Mouse (Mus musculus) CD8-positive naive resting alpha-beta T cell, adult 2 months (primary cell): ENCODE data around the gene Gpx8.

Source experiments
- DNase-seq, 2 experiments: peaks; one replicate each; pipeline ENCODE4 v3.0.0; 2022; ENCODE audit warnings: low read depth in 2 of 2, low spot score in 2 of 2

The Gpx8 gene

DNA sequence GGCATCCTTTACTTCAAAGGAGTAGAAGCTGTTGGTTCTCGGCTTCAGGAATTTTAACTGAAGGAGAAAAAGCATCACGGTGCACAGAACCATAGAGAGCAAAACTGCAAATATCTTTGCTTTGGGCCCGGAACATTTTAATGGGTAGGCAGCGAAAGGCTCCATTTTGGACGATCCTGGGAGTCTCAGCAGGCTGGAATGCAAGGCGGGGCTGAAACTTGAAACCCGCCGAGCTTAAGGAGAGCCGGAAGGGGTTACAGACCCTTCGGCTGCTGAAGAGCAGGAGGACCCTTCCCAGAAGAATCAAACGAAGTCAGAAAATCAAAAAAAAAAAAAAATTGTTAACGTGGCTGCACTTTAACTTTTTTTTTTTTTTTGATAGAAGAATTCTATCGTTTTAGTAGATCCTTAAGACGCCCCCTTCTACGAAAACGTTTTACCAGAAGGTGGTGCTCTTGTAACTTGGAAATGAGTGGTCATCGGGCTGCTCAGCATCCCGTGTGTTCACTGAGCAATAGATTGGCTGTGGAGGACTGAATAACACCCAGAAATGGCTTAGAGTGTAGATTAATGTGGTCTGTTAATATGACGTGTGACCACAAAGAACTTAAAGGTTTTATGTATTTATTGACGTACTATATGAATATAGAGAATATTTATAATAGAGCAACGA lies at the start of gene Gpx8:
Gpx8 (minus strand) TSS at position 200 of the 673 bp plus-strand sequence.
- peak in 1 of 2 experiments; percentile 36 for DNase-seq

DNA sequence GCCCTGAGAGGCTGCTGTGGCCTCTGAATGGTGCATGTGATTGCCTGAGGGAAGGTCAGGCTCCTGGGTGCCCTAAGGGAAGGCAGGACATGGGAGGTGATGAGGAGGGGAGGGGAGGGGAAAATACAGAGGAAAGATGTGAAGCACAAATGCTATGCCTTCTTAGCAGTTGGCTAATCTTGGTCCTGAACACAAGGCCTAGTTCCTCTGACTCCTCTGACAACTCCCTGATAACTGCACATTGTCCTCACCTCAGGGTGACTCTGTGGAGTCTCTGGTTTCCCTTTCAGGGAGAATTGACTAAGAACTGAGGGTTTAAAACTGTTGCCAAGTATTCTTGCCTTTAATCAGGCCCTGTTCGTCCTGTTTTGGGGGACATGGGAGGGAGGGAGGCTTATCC lies 48.4 kb upstream of the Gpx8 start:
- DNase-seq = no peak

DNA sequence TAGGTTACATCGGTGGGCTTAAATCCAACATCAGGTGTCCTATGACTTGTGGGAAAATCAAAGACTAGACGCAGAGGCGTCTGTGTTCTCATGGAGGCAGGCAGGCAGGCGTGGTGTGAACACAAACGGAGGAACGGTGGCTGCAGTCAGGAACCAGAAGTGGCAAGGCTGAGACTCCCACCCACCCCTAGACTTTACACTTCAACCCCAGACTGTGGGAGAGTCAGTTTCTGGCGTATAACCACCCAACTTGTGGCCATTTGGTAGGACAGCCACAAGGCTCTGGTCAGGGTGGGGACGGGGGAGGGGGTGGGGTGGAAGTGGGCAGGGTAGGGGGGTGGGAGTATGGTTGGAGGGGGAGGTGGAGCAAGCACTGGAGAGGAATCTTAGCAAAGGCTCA lies 44.3 kb upstream of the Gpx8 start:
- DNase-seq = no peak

DNA sequence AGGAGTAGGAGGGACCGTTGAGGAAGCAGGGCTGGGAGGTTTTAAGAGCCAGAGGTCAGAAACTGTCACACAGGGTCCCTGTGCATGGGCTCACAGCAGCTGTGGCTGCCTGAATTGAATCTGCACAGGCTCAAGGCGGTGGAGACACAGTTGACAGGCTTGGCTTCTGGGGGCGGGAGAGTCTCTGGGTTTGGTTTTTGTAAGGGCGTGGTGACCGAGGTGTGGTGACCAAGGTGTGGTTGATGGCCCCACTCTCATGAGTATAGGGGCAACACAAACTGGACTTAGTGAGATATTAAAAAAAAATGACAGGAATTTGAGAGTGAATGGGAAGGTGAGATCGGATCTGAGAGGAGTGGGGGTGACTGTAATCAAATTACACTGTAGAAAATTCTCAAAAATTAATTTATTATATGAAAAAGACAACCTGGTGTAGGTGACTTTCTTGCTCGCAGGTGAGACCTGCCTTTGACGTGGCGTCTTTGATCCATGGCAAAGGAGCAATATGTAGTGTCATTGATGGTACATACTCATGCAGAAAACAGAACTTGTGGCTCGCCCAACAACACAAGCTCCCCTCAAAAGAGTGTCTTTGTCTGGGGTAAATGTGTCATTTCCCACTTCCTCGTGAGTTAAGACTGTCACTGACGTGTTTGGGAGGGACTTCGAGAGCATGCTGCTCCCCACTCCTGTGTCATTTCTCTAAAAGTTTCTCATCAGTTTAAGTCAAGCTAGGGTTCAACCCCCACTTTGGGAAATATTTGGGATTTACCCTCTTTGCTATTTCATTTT lies 41.2 kb upstream of the Gpx8 start:
- peak in 1 of 2 experiments; percentile 23 for DNase-seq

DNA sequence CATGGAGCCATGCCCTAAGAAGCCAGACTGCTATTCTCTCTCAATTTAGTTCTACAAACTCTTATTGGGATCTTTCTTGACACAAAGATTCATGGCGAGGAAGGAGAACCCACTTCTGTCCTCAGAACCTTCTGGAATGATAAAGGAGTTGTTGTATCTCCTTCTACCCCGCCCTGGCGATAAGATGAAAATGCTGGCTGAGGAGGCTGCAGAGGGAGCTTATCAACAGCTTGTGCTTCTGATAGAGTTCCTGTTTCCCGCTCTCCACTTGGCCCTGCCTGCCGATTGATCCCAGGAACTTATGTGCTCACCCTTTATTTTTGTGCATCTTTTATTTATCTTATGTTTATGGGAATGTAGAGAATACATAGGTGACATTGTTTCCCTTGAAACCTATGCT lies 38.5 kb upstream of the Gpx8 start:
- no peak for DNase-seq

DNA sequence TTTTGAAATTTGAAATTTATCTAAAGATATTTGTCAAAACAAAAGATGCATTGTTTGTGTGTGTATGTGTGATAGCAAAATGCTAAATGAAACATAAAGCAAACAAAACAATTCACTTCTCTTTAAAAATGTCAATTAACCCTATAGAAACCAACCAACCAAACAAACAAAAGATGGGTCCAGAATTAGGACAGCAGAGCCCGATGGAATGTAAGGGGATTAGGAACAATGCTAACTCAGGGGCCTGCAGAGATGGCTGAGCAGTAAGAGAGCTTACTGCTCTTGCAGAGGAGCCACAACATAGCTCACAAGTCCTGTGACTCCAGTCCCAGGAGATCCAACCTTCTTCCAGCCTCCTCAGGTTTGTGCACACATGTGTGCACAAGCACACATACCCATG lies 35.9 kb upstream of the Gpx8 start:
- no peak for DNase-seq

DNA sequence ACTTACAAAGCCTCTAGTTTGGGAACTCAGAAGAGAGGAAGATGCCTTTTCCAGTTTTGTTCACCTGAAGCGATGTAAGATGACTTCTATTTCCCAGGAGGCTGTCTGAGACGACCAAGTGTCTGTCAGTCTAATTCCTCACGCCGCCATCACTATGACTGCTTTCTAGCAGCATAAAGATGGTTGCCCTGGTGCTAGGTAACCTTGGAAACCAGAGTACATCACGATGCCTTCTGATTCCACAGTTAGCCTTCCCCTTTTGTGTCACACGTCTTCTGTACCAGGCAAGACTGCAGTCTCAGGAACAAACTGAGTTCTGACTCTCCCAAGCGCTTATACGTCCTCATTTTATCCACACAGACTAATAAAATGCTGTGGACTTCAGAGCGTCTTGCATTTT lies 32.8 kb upstream of the Gpx8 start:
- no peak for DNase-seq

DNA sequence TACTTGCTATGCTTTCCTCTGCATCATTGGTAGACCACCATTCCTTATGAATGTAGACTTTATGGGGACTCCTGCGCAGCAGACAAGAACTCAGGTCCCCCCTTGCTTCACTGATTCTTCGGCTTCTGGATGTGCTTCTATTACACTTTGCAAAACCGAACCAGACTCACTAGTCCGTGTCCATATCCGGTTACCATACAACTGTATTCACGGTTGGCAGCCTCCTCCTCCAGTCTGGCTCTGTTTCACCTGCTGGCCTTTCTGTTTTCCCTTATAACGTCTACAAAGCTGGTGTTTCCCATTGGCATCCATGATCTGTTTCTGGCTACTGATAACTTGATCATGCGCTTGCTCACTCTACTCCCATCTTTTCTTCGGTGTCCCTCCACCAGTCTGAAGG lies 18.3 kb upstream of the Gpx8 start:
- no peak for DNase-seq

DNA sequence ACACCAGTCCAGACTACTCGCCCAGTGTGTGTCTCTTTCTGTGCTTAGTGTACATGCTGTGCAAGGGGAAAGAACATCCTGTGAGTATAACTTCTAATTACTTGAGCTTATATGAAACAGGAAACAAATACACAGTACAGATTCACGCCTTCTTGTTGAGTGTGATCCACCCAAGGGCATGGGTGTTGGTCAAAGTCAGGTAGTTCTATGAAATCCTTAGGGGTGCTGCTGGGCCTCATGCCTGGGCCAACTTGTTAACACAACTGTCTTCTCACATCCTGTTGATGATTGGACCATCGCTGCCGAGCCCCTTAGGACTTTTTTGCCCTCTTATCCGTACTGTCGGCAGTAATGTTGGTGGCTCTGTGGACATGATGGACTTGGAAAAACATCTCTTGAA lies 15.5 kb upstream of the Gpx8 start:
- DNase-seq = no peak

DNA sequence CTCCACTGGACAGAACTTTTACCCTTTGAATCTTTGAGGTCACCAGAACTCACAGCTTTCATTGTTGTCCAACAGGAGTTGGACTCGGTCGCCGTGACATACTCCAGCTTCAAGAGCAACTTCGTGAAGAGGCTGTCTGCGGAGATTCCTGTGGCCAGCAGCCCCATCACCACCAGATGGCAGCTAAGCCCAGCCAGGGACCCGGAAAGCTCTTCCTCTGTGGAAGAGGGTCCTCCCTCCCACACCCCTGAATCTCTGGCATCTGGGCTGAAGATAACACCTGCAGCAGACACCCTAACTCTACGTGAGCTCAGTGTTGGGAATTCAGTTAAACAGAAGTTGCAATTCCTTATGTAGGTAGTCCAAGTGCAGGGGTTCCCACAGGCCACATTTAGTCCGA lies 9.6 kb upstream of the Gpx8 start:
- DNase-seq = no peak

DNA sequence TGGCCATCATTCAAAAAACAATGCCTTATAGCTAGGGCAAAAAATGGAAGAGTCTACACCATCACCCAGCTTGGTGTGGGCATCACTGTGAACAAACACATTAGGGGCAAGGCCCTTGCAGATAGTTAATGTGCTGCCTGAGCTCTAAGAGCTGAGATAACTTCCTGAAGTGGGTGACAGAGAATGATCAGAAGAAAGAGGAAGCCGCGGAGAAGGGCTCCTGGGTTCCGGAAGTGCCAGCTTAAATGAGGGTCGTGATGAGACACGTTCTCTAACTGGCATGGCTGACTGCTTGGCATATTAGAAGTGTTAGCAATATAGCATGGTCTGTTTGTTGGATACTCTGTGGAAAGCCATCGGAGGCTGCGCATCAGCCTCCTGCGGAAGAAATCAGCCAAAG lies 8.0 kb upstream of the Gpx8 start:
- no peak for DNase-seq

DNA sequence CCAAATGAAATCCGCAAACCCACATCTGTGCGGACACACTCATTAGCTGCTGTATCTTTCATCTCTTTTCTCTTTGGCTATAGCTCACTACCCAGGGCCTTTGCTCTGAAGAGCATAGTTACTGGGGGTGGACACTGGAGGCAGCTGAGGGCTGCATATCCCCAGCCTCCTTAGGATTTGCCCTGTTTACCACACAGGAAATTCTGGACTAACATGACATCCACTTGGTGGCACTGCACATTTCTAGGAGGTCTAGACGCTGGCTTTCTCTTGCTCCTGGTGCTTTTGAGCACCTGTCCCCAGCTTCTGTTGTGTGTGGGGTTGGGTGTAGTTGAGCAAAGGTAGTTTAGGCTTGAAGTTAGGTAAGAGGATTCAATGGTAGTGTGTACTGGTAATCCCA lies 1.4 kb upstream of the Gpx8 start:
- DNase-seq = no peak

DNA sequence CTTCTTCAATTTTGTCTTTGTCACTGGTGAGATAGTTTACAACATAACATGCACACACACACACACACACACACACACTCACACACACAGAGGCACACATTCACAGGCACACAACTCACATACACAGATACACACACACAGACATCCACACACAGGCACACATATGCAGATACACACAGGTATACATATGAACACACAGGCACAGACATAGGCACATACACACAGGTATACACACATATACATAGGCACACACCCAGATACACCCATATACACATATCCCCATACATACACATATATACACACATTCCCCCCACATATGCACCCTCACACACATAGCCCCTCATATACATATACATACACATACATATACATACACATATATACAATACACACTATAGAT lies 808 bp upstream of the Gpx8 start:
- no peak for DNase-seq

DNA sequence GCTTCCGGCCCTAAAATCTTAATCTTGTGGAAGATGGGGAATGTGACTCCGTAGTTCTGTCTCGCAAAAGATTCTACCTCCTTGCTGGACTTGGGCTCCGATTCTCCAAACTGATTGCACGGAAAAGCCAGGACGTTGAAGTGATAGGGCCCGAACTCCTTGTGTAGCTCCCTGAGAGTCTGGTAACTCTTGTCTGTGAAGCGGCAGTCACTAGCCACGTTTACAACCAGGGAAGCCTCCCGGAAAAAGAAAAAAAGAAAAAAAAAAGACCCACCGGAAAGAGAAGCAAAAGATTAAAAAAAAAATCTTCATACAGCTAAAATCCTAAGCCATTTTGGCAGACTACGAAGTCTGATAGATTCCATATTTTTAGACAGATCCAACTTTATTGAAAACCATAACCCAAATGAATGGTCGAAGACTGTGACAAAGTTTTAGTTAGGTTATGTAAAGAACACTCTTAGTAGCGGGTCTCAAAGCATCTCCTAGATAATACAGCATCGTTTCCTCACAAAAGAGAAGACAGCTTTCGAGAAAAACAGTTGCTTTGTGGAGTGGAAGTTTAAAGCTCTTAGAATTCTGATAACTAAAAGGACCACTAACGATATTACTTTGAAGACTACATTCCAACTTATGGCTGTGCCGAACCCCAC lies 626 bp downstream of the Gpx8 start:
- DNase-seq = no peak

DNA sequence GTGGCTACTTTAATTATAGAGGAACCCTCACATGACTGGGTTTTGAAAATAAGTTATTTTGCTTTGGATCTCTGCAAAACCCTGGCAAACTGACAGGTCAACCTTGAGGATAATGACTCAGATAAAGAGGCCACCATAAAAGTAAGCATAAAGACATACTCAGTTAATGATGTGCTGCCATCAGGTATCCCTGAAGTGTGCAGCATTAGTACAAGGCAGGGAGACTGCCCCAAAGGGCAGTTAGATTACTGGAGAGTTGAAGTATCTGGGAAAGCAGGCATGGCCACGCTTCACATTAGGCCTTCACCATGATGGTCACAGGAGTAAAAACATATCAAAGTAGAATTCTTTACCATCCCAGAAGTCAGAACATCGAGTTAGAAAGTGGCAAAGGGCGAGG lies 1.3 kb downstream of the Gpx8 start:
- no peak for DNase-seq

DNA sequence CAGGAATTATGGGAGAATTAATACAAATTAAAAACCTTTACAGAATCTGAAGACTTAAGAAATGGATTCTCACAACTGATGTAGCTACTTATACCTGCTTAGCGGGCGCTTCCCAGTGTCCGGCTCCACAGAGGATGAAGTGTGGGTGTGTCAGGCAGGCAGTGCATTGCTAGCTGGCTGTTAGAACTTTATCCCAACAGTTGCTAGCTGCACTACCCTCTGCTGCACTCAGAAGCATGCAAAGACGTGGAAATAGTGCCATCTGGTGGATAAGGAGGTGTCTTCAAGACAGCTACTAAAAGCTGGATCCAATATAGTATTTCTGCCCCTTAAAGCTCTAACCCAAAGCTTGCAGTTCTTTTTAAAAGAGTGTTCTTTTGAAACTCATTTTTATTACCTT lies 10.4 kb downstream of the Gpx8 start:
- DNase-seq = peak; percentile 68 to 78

DNA sequence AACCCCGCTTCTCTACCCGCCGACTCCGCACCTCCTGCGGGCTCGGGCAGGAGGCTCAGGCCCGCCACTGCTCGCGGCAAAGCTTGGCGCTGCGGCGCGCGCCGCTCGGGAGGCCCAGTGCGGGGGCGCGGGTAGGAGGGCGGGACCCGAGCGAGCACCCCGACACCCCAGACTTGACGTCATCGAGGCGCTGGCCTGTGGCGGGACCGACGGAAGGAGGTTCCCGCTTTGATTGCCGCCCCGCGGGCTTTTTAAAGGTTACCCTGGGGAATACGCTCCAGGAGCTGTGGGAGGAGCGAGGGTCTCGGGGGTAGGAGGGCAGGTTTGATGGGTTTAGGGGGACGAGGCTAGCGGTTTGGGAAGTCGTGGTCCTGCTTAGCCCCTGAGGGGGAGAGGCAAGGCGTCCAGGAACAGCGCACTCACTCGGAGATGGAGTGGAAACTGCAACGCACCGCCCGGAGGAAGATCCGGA lies 11.2 kb downstream of the Gpx8 start, which contains the start of gene Cdc20b:
Cdc20b (plus strand) TSS at position 162 of the 472 bp plus-strand sequence.
- peak; percentile 65 to 76 for DNase-seq

DNA sequence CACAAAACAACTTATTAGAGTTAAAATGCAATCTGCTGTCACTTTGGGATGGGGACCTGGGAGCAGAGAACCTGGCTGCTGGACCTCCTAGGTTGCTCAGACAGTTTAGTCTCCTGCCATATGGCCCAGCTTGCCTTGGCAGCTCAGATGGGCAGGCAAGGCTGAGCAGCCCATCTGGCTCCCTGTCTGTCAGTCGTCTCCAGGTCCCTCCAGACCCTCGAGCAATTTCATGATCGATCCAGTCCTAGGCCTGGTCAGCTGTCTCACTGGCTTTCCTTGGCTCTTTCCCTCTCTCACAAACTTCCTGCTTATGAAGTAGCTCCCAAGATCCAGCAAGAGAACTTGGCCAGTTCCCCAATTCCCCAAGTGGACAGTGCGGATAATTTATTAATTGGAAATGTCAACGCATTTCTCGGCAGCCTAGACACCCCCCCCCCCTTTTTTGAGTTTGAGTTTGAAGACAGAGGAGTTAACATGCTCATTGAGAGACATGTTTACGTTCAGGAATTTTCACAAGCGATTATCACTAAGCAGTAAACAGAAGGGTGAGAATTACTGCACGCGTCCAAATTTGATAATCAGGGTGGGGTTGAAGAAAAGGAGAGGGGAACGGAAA lies 11.8 kb downstream of the Gpx8 start:
- DNase-seq = no peak

DNA sequence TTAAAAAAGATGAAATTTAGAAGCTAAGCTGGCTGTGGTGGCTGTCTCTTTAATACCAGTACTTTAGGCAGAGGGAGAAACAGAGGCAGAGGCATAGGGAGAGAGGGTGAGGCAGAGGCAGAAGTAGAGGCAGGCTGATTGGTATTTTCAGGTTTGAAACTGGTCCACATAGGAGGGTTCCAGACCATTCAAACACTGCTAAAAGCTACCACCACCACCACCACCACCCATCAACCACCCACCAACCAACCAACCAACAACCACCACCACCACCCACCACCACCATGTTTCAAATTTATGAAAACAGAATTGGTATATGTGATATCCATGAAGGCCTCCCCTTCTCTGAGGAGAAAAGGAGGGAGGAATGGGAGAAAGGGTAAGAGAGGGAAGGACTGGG lies 13.4 kb downstream of the Gpx8 start:
- no peak for DNase-seq

DNA sequence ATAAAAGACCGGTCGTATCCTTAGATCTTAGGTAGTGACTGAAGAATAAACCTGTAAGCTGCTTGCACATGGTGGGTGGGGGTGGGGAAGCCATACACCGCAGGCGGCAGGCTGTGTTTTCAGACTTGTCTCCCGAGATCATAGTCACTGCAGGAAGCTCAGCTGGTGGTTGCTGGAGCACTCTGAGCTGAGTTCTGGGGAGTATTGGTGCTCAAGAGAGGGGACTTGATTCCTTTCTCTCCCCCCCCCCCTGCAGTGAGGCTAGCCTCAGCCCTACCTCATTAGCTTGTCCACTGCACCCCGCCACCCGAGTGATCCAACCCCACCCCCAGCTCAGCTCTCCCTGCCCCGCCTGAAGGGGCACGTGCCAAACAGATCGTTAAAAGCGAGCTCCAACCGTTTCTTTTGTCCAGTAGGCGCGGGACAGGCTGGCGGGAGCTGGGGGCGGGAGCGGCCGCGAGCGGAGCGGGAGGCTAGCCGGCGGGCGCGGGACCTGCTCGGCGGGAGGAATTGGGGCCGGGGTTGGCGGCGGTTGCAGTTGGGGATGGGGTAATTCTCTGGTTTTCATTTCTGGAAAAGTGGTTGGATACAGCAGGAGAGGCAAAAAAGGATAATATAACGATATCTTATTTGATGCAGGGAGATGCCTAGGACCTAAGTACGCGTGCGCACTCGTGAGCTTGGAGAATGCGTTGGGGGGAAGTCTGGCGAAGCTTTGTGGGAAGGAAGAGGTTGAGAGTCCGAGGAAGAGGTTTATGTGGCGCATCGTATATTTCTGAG lies 14.2 kb downstream of the Gpx8 start:
- no peak for DNase-seq

DNA sequence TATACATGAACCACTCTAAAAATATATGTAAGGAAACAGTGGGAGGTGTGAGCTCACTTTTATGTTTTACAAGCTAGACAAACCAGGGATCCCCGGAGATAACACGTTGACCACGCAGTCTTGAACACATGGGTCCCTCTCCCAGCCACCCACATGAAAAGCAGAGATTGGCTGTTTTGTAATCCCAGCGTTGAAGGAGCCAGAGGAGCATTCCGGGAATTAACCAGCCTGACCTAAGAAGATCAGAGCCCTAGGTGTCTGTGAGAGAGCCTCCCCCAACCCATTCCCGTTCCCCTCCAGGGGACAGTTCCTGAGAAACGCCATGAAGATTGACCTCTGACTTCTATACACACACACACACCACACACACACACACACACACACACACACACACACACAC lies 14.9 kb downstream of the Gpx8 start:
- no peak for DNase-seq
